Mouse (Mus musculus) adrenal gland, adult 18-20 months (tissue): ENCODE results near the gene Evi2a. TPM values are rescaled to one million over a fixed set of nuclear protein-coding genes. Genes with fewer than 3 reads are reported as not detected.

Experiments
- DNase-seq, 2 experiments: peaks; one replicate each; pipeline ENCODE4 v3.0.0; 2021 to 2022; ENCODE audit warnings: low spot score in 2 of 2
- total RNA-seq, 2 experiments: library from RNA; stranded (reverse); gene quantifications; 1 replicate in 1 of 2; 2 replicates in 1 of 2; pipeline ENCODE4 v1.2.3; 2021

Gene Evi2a
- total RNA-seq, 2 experiments from 2014 or later = 2.9 to 3.3 TPM

- peak in 1 of 2 experiments; percentile 10 for DNase-seq
These were observed 3.2 kb downstream of the Evi2a start for GRCm38 (mm10) chr11:79527015-79527738.

- DNase-seq = no peak
These were observed 3.9 kb downstream of the Evi2a start for GRCm38 (mm10) chr11:79526549-79526948.

GRCm38 (mm10) chr11:79524310-79524575, 6.2 kb downstream of the Evi2a start:
- no peak for DNase-seq

GRCm38 (mm10) chr11:79523560-79524309, 6.7 kb downstream of the Evi2a start, which contains the start of gene Evi2b:
Gene Evi2b (minus strand): TSS chr11:79523762.
- DNase-seq = no peak

- DNase-seq = no peak
These were observed 7.5 kb downstream of the Evi2a start for GRCm38 (mm10) chr11:79522944-79523343.

- no peak for DNase-seq
These were observed 8.5 kb downstream of the Evi2a start for GRCm38 (mm10) chr11:79521930-79522329.

GRCm38 (mm10) chr11:79520772-79521171, 9.6 kb downstream of the Evi2a start:
- no peak for DNase-seq

GRCm38 (mm10) chr11:79519878-79520291, 10.5 kb downstream of the Evi2a start:
- no peak for DNase-seq

GRCm38 (mm10) chr11:79519299-79519698, 11.1 kb downstream of the Evi2a start:
- no peak for DNase-seq

GRCm38 (mm10) chr11:79515798-79516197, 14.6 kb downstream of the Evi2a start:
- no peak for DNase-seq

- DNase-seq = no peak
These were observed 15.1 kb downstream of the Evi2a start for GRCm38 (mm10) chr11:79515331-79515730.

GRCm38 (mm10) chr11:79511970-79512369, 18.4 kb downstream of the Evi2a start:
- no peak for DNase-seq

- DNase-seq = no peak
These were observed 25.9 kb downstream of the Evi2a start for GRCm38 (mm10) chr11:79504506-79504905.

GRCm38 (mm10) chr11:79503845-79504244, 26.6 kb downstream of the Evi2a start, which contains the start of gene Omg:
Gene Omg (minus strand): TSS chr11:79504084.
- no peak for DNase-seq

GRCm38 (mm10) chr11:79502917-79503316, 27.5 kb downstream of the Evi2a start:
- no peak for DNase-seq

- DNase-seq = no peak
These were observed 35.2 kb downstream of the Evi2a start for GRCm38 (mm10) chr11:79494976-79495800.

GRCm38 (mm10) chr11:79484721-79485120, 45.7 kb downstream of the Evi2a start:
- DNase-seq = no peak

- DNase-seq = no peak
These were observed 46.4 kb downstream of the Evi2a start for GRCm38 (mm10) chr11:79483876-79484528.

GRCm38 (mm10) chr11:79483392-79483791, 47.0 kb downstream of the Evi2a start:
- no peak for DNase-seq
